Mouse (Mus musculus) cortical plate, adult 2 months (tissue): Measurements from ENCODE around the gene Dusp15.

Experiments
- CTCF ChIP-seq: fragments of 200-500 bp; IDR thresholded peaks from 2 replicates; pipeline ENCODE4 v1.5.1; 2011; ENCODE audit warnings: mild to moderate bottlenecking, control low read depth, low read length; ENCODE audit not compliant: insufficient read depth; ENCODE audit errors: extremely low read depth
- POLR2A ChIP-seq: fragments of 200-500 bp; IDR thresholded peaks from 2 replicates; pipeline ENCODE4 v1.6.1; 2011; ENCODE audit warnings: mild to moderate bottlenecking, low read length, control low read depth; ENCODE audit not compliant: insufficient read depth; ENCODE audit errors: extremely low read depth

DNA sequence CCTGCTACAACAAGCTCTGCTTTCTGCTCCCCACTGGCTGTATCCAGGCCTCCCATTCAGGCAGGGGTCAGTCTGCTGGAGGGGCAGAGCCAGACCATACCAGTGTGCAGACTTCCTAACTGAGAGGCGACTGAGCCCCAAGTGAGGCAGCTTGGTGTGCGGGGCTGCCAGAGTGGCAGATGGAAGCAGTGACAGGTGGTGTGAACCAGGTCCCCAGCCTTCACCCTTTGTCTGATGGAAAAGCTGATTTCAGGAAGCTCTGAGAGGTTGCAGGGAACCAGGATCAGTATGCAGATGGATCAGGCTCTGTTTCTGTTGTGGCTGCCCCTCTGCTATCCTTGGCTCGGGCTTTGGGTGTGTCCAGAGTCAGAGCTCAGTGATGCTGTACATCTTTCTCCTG is 27.9 kb downstream of the Dusp15 start:
- TF ChIP-seq CTCF = no peak
- TF ChIP-seq POLR2A = no peak
